Mouse (Mus musculus) megakaryocyte progenitor cell, adult 5-6 weeks (primary cell): ENCODE data around the gene Mlxip. TPM values are rescaled to one million over a fixed set of nuclear protein-coding genes. Genes with fewer than 3 reads are reported as not detected.

Source experiments
- ATAC-seq: replicated peaks from 2 replicates; pipeline ENCODE4 v1.8.0; 2016; ENCODE audit warnings: mild to moderate bottlenecking, moderate TSS enrichment, inconsistent platforms; ENCODE audit not compliant: poor library complexity
- total RNA-seq, 2 experiments: library from RNA; stranded (forward) in 1 of 2; stranded (reverse) in 1 of 2; fragments of 157-497, 149-512 nt in 1 of 2; fragments of 200-1000 nt in 1 of 2; gene quantifications; 2 replicates each; pipeline versions ENCODE4 v1.2.3 to v1.2.4; 2015 to 2017

The Mlxip gene
- total RNA-seq, 2 experiments from 2014 or later, result 11.3 to 32.6 TPM

- ATAC-seq, result peak; percentile 65
Measured at GRCm38 (mm10) chr5:123499717-123500116, 105.1 kb downstream of the Mlxip start.

- ATAC-seq, result no peak
Measured at GRCm38 (mm10) chr5:123501973-123502372, 107.4 kb downstream of the Mlxip start.

Other genes starting within 250 kb of the Mlxip start
- gene Psmd9, start 225.4 kb upstream of the Mlxip start, total RNA-seq (2015), result 22.3 and 23.9 TPM in 2 replicates
- 15.2 and 19.4 TPM in 2 replicates for gene Psmd9, start 225.4 kb upstream of the Mlxip start, total RNA-seq (2017)
- not detected in 2 replicates for gene Hpd, start 212.1 kb upstream of the Mlxip start, total RNA-seq (2015)
- not detected in 2 replicates for gene Hpd, start 212.1 kb upstream of the Mlxip start, total RNA-seq (2017)
- 0.07 TPM in 1 of 2 replicates, not detected in the other for gene Wdr66, start 142.7 kb upstream of the Mlxip start, total RNA-seq (2015)
- gene Wdr66, start 142.7 kb upstream of the Mlxip start, total RNA-seq (2017), result not detected in 2 replicates
- 16.3 and 20.0 TPM in 2 replicates for gene Bcl7a, start 51.0 kb upstream of the Mlxip start, total RNA-seq (2015)
- 14.7 and 17.5 TPM in 2 replicates for gene Bcl7a, start 51.0 kb upstream of the Mlxip start, total RNA-seq (2017)
- not detected in 2 replicates for gene Lrrc43, start 94.5 kb downstream of the Mlxip start, total RNA-seq (2015)
- not detected in 2 replicates for gene Lrrc43, start 94.5 kb downstream of the Mlxip start, total RNA-seq (2017)
- gene Il31, start 94.7 kb downstream of the Mlxip start, total RNA-seq (2015), result not detected in 2 replicates
- gene Il31, start 94.7 kb downstream of the Mlxip start, total RNA-seq (2017), result not detected in 2 replicates
- 0.15 TPM in 1 of 2 replicates, not detected in the other for gene B3gnt4, start 115.7 kb downstream of the Mlxip start, total RNA-seq (2015)
- not detected in 2 replicates for gene B3gnt4, start 115.7 kb downstream of the Mlxip start, total RNA-seq (2017)
- gene Diablo, start 129.4 kb downstream of the Mlxip start, total RNA-seq (2015), result 32.8 and 50.5 TPM in 2 replicates
- gene Diablo, start 129.4 kb downstream of the Mlxip start, total RNA-seq (2017), result 49.0 and 53.3 TPM in 2 replicates
- 0.17 TPM in 1 of 2 replicates, not detected in the other for gene Gm49027, start 130.7 kb downstream of the Mlxip start, total RNA-seq (2015)
- 0.17 TPM in 1 of 2 replicates, not detected in the other for gene Gm49027, start 130.7 kb downstream of the Mlxip start, total RNA-seq (2017)
- 16.4 and 17.7 TPM in 2 replicates for gene Vps33a, start 178.2 kb downstream of the Mlxip start, total RNA-seq (2015)
- gene Vps33a, start 178.2 kb downstream of the Mlxip start, total RNA-seq (2017), result 24.4 and 25.7 TPM in 2 replicates